Mouse (Mus musculus) liver (tissue): Measurements from ENCODE around the gene Klk9.

Experiments
- DNase-seq: peaks from one replicate; pipeline ENCODE4 v3.0.0-alpha.2; 2020; ENCODE audit warnings: mixed read lengths

The Klk9 gene

GRCm38 (mm10) chr7:43791591-43791990 lies at the start of gene Klk9:
TSS of gene Klk9 (plus strand) at chr7:43791891.
- DNase-seq: no peak

GRCm38 (mm10) chr7:43747788-43748187 lies 43.9 kb upstream of the Klk9 start:
- no peak for DNase-seq

GRCm38 (mm10) chr7:43752806-43753205 lies 38.9 kb upstream of the Klk9 start:
- DNase-seq: no peak

GRCm38 (mm10) chr7:43766484-43766883 lies 25.2 kb upstream of the Klk9 start:
- DNase-seq: no peak

GRCm38 (mm10) chr7:43768597-43768996 lies 23.1 kb upstream of the Klk9 start, which contains the start of gene Klk12:
TSS of gene Klk12 (plus strand) at chr7:43768897.
- no peak for DNase-seq

GRCm38 (mm10) chr7:43769636-43770035 lies 22.1 kb upstream of the Klk9 start:
- DNase-seq: no peak

- DNase-seq: no peak
These were observed 21.0 kb upstream of the Klk9 start for GRCm38 (mm10) chr7:43770701-43771100.

- no peak for DNase-seq
These were observed 19.8 kb upstream of the Klk9 start for GRCm38 (mm10) chr7:43771916-43772315.

GRCm38 (mm10) chr7:43772901-43773300 lies 18.8 kb upstream of the Klk9 start:
- DNase-seq: no peak

GRCm38 (mm10) chr7:43774364-43774763 lies 17.3 kb upstream of the Klk9 start, which contains the start of gene Klk11:
TSS of gene Klk11 (plus strand) at chr7:43774604.
- no peak for DNase-seq

GRCm38 (mm10) chr7:43774802-43775201 lies 16.9 kb upstream of the Klk9 start:
- DNase-seq: no peak

- no peak for DNase-seq
These were observed 16.2 kb upstream of the Klk9 start for GRCm38 (mm10) chr7:43775311-43776057.

- DNase-seq: no peak
These were observed 15.2 kb upstream of the Klk9 start for GRCm38 (mm10) chr7:43776506-43776905.

GRCm38 (mm10) chr7:43777423-43777822 lies 14.3 kb upstream of the Klk9 start:
- no peak for DNase-seq

GRCm38 (mm10) chr7:43778176-43778970 lies 13.3 kb upstream of the Klk9 start:
- DNase-seq: no peak

GRCm38 (mm10) chr7:43780241-43780640 lies 11.4 kb upstream of the Klk9 start:
- no peak for DNase-seq

GRCm38 (mm10) chr7:43780746-43781145 lies 10.9 kb upstream of the Klk9 start, which contains the start of gene Klk10:
TSS of gene Klk10 (plus strand) at chr7:43781035.
- no peak for DNase-seq

GRCm38 (mm10) chr7:43781541-43781940 lies 10.2 kb upstream of the Klk9 start:
- no peak for DNase-seq

- peak; percentile 67 for DNase-seq
These were observed 9.1 kb upstream of the Klk9 start for GRCm38 (mm10) chr7:43782275-43783265.

GRCm38 (mm10) chr7:43785286-43785685 lies 6.4 kb upstream of the Klk9 start:
- DNase-seq: no peak

- no peak for DNase-seq
These were observed 3.6 kb upstream of the Klk9 start for GRCm38 (mm10) chr7:43788096-43788495.

- DNase-seq: no peak
These were observed 2.4 kb upstream of the Klk9 start for GRCm38 (mm10) chr7:43789295-43789694.

- DNase-seq: no peak
These were observed 4.7 kb downstream of the Klk9 start for GRCm38 (mm10) chr7:43796355-43796754.
